Mouse (Mus musculus) R1 (cell line): ENCODE data around the gene Stat4.

Source experiments
- DNase-seq: peaks from one replicate; pipeline ENCODE4 v3.0.0-alpha.2; 2018; ENCODE audit warnings: low read depth, low spot score

Gene Stat4

GRCm38 (mm10) chr1:52028686-52029085 is 41.7 kb downstream of the Stat4 start:
- DNase-seq: no peak

- no peak for DNase-seq
Measured at GRCm38 (mm10) chr1:52034816-52035752, 48.1 kb downstream of the Stat4 start.

GRCm38 (mm10) chr1:52039151-52039550 is 52.2 kb downstream of the Stat4 start:
- DNase-seq: peak; percentile 6

- DNase-seq: peak; percentile 4
Measured at GRCm38 (mm10) chr1:52039626-52040025, 52.7 kb downstream of the Stat4 start.

DNA sequence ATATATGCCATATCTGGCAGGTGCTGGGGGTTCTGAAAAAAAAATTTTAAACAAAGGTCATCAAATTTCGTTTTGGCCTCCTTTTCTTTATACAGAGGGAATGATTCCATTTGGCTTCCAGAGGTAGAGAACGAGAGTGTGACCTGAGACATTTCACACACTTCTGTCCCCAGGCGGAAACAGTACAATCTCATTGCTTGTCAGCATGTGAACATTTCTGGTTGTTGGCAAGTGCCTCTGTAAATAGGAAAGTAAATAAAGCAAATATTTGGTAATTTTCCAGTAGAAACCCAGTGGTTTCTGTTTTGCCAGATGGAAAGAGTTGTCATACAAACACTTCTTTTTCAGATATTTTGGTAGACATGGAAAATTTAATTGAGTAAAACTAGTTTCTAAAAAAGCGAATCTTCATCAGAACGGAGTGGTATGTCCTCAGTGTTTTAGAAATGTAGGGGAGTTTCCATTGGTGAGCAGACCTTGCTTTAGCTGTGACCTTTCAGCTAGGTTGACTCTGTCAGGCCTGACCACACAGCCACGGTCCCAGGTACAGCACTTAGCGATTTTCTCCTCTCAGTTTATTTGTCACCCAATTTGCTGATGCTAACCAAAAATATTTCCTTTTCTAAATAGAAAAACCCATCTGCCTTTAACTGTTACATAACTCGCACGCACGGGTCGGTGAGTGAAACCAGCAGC is 53.6 kb downstream of the Stat4 start:
- no peak for DNase-seq

DNA sequence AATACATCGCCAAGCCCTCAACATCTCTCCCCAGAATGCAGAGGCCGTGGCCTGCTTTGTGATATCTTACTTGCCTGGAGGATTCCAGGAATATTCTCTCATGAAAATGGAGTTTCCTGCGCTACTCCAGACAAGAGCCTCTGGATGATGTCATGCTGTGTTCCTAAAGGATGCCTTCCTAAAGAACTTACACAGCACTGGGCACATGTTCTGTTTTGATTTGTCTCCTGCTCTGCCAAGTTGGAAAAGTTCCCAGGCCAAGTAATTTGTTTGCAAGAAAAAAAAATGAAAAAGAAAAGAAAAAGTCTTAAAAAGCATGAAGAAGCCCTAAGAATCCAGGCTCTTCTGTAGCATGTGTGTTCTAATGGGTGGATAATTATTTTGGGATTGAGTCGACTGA is 56.2 kb downstream of the Stat4 start:
- DNase-seq: no peak

DNA sequence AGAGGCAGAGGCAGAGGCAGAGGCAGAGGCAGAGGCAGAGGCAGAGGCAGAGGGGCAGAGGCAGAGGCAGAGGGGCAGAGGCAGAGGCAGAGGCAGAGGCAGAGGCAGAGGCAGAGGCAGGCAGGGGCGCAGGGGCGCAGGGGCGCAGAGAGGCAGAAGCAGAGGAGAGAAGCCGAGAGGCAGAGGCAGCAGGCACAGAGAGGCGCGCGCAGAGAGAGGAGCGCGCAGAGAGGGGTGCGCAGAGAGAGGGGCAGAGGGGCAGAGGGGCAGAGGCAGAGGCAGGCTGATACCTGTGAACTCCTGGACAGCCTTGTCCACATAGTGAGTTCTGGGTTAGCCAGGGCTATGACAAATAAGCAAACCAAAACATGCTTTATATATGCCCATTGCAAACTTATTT is 59.9 kb downstream of the Stat4 start:
- peak; percentile 60 for DNase-seq

DNA sequence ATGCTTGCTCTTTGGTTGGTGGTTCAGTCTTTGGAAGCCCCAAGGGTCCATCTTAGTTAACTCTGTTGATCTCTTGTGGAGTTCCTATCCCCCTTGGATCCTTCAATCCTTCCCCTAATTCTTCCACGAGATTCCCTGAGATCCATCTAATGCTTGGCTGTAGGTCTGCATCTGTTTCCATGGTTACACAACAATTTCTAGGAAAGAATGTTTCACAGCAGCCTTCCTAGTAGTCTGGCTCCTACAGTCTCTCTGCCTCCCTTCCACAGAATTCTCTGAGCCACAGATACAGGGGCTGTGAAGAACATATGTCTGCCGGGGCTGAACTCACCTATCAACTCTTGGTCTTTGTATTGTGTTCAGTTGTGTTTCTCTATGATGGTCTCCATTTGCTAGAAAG is 61.8 kb downstream of the Stat4 start:
- DNase-seq: peak; percentile 13

GRCm38 (mm10) chr1:52049827-52050226 is 62.9 kb downstream of the Stat4 start:
- DNase-seq: peak; percentile 88

- DNase-seq: no peak
Measured at GRCm38 (mm10) chr1:52051542-52051941, 64.6 kb downstream of the Stat4 start.

- no peak for DNase-seq
Measured at GRCm38 (mm10) chr1:52052910-52053309, 66.0 kb downstream of the Stat4 start.

DNA sequence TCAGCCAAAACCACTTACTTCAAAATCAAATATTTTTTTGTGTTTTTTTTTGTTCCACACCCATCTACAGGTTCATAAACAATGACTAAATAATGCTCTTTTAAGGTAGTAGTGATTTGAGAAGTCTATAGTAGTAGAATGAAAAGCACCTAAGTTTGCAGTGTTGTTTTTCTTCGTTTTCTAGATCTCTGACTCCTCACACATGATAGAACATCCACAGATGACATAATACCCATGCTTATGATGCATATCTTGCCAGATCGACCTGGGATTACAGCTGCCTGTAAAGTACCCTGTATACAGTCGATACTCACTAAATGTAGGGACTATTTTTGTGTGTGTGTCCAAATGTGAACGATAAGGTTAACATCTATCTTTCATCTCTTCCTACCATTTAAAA is 69.0 kb downstream of the Stat4 start:
- no peak for DNase-seq

DNA sequence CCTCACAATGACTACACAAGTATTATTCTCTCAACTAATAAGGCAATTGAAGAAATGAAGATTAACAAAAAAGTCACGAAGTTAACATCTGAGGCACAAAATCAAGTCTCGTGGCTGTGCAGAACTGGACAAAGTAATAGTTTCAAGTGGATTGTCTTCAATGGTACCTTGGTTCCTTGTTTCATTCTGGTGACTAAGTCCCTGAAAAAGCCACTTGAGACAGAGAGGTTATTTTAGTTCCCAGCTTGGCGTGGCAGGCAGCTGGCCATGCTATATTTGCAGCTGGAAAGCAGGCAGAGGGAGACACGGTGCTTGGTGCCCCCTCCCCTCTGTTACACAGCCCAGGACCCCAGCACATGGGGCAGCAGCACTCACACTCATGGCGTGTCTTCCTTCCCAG is 70.2 kb downstream of the Stat4 start:
- DNase-seq: no peak

DNA sequence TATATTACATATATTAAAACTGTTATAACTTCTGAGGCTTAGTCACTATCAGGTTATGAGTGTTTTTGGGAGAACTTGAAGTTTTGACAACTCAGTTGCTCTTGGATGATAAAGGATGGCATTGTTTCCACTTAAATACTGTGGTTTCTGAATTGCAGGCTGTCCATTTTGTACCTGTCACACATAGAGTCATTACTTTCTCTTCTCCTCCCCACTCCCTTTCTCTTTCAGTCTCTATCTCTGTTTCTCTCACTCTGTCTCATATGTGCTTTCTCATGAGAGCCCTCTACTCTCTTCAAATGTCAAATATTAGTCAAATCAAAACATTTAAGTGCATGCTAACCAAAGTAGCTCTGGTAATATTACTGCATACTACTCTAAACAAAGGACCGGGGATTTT is 79.3 kb downstream of the Stat4 start:
- no peak for DNase-seq

DNA sequence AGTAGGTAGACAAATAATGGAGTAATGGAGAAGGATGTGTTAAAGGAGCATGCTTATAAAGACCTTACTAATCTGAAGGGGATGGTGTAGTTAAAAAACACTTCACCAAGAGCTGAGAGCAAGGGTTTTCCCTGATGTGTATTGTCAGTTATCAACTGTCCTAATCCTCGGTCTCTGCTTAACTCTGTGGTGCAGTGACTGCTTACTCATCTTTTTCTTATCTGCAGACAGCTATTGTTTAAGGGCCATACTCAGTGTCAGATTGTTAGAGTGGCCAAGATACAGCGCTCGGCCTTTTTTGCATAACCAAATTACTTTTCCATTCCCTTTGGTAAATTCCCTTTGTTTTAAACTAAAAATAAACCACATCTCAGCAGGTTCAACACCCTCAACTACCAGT is 79.7 kb downstream of the Stat4 start:
- DNase-seq: no peak

DNA sequence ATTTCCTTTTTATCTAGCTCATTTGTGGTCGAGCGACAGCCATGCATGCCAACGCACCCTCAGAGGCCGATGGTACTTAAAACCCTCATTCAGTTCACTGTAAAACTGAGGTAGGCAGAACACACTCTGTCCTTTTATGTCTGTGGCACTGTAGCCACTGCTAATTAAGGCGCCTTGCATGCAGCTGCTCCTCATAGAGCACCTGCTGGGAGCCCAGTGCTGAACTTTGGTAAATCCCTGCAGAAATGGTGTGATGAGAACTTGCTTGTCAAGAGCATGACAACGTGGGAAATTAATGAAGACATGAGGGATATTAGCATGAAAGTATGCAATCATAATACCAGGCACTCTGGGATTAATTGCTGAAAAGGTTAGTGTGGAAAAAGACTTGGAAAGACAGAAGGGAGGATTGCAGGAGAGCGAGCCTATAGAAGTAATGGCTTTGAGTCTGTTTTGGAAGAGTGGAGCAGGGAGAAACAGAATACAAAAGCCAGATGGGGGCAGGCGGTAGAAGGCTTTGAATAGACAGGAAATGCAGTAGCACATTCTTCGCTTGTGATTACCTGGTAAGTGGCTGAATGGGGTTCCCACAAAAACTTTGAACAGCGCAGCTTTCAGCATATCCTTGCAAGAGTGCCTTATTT is 92.9 kb downstream of the Stat4 start:
- peak; percentile 86 for DNase-seq

DNA sequence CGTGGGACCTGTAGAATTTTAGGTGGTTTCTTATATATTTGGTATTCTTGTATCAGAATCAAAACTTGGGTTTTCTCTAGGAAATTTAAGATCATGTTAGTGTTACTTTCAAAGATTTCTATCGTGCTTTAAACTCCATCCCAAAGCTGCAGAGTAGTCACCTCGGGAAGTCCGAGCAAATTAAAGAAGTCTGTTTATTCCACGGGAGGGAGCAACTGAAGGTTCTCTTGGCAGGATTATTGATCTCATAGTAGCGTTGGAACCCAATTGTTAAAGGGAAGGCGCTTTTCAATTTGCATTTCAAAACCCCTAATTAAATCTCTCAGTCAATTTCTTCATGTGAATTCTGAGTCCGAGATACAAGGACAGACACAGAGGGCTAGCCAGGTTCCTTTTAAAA is 93.4 kb downstream of the Stat4 start:
- no peak for DNase-seq

GRCm38 (mm10) chr1:52086236-52086635 is 99.3 kb downstream of the Stat4 start:
- peak; percentile 5 for DNase-seq

GRCm38 (mm10) chr1:52087128-52087527 is 100.2 kb downstream of the Stat4 start:
- DNase-seq: no peak

- DNase-seq: no peak
Measured at GRCm38 (mm10) chr1:52088634-52089033, 101.7 kb downstream of the Stat4 start.

DNA sequence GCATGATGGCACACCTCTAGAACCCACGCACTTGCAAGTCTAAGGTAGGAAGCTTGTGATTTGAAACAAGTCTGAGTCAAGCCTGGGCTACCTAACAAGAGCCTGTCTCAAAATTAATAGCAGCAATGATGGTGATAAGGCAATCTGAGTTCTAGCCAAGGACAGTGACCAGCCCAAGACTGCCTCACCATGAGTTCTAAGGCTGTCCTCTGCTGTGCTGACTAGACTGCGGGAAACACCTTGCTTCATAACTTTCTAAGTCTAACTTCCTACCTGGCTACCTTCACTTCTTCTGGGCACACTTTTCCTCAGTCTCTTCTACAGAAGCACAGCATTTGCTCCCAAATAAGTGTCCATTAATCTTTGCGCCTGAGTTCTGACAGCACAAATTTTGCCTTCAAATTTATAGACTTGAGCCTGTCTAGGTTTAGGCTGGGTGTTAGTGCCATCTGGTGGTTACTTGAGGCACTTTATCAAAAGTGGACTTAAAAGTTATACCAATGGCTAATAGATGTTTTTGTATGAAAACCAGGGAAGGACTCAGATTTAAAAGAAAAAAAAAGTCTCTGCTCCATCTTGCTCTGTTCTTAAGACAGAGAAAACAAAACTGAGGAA is 111.8 kb downstream of the Stat4 start:
- peak; percentile 43 for DNase-seq

DNA sequence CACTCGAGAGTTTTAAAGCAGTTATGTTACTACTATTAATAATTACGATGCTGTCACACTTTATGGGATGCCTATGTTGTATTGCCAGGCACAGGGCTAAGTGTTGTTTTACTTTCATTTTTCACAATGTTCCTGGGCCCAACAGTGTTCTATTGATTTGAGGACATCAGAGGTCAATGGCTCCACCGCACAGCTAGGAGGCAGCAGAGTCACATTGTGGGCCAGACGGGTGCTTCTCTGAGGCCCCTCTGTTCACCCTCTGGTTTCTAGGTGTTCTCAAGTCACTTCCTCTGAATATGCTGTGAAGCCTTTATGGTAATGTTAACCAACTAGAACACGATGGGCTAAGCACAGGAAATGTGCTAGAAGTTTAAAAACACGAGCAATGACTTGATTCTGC is 113.5 kb downstream of the Stat4 start:
- peak; percentile 45 for DNase-seq
